Mouse (Mus musculus) thymus, postnatal 14 days (tissue): Measurements from ENCODE around the gene Phka1.
"Not testable (repeated sequence)": the region's sequence is repeated elsewhere in the genome, so short reads cannot be mapped to it uniquely, and the experiment has no call there.

Experiments
- DNase-seq: peaks from one replicate; pipeline ENCODE4 v3.0.0; 2021

Gene Phka1

GRCm38 (mm10) chrX:102643823-102644572 lies at the start of gene Phka1:
TSS of gene Phka1 (minus strand) at chrX:102644246.
- DNase-seq = peak; percentile 2

- peak; percentile 3 for DNase-seq
Observed at GRCm38 (mm10) chrX:102689252-102689651, 45.2 kb upstream of the Phka1 start.

- DNase-seq = not testable (repeated sequence)
Observed at GRCm38 (mm10) chrX:102686872-102687271, 42.8 kb upstream of the Phka1 start, which contains the start of gene Gm3880. TSS of gene Gm3880 (minus strand) at chrX:102686972.

- not testable (repeated sequence) for DNase-seq
Observed at GRCm38 (mm10) chrX:102684706-102685105, 40.7 kb upstream of the Phka1 start.

GRCm38 (mm10) chrX:102666641-102667040 lies 22.6 kb upstream of the Phka1 start:
- DNase-seq = no peak

- DNase-seq = no peak
Observed at GRCm38 (mm10) chrX:102660712-102661111, 16.7 kb upstream of the Phka1 start.

GRCm38 (mm10) chrX:102645691-102646090 lies 1.6 kb upstream of the Phka1 start:
- DNase-seq = no peak

GRCm38 (mm10) chrX:102645146-102645545 lies 1.1 kb upstream of the Phka1 start:
- no peak for DNase-seq

GRCm38 (mm10) chrX:102644573-102644951 lies 516 bp upstream of the Phka1 start:
- DNase-seq = no peak

- no peak for DNase-seq
Observed at GRCm38 (mm10) chrX:102601269-102601668, 42.8 kb downstream of the Phka1 start.

- DNase-seq = no peak
Observed at GRCm38 (mm10) chrX:102588560-102588959, 55.5 kb downstream of the Phka1 start.

GRCm38 (mm10) chrX:102571186-102571585 lies 72.9 kb downstream of the Phka1 start:
- no peak for DNase-seq

- no peak for DNase-seq
Observed at GRCm38 (mm10) chrX:102556906-102557305, 87.1 kb downstream of the Phka1 start.

- DNase-seq = no peak
Observed at GRCm38 (mm10) chrX:102509205-102509604, 134.8 kb downstream of the Phka1 start.

GRCm38 (mm10) chrX:102504644-102505481 lies 139.2 kb downstream of the Phka1 start, which contains the start of gene Hdac8:
TSS of gene Hdac8 (minus strand) at chrX:102505359.
- peak; percentile 52 for DNase-seq

- no peak for DNase-seq
Observed at GRCm38 (mm10) chrX:102504179-102504578, 139.9 kb downstream of the Phka1 start.

GRCm38 (mm10) chrX:102493992-102494730 lies 149.9 kb downstream of the Phka1 start:
- peak; percentile 15 for DNase-seq

GRCm38 (mm10) chrX:102485575-102485974 lies 158.5 kb downstream of the Phka1 start:
- no peak for DNase-seq

GRCm38 (mm10) chrX:102479665-102480064 lies 164.4 kb downstream of the Phka1 start:
- no peak for DNase-seq

- DNase-seq = peak; percentile 13
Observed at GRCm38 (mm10) chrX:102478965-102479364, 165.1 kb downstream of the Phka1 start.

GRCm38 (mm10) chrX:102478481-102478880 lies 165.6 kb downstream of the Phka1 start:
- no peak for DNase-seq

- DNase-seq = peak; percentile 61
Observed at GRCm38 (mm10) chrX:102476784-102477183, 167.3 kb downstream of the Phka1 start.

GRCm38 (mm10) chrX:102475555-102475954 lies 168.5 kb downstream of the Phka1 start:
- no peak for DNase-seq
